Mouse (Mus musculus): Measurements from ENCODE around the gene Cer1.

DNA sequence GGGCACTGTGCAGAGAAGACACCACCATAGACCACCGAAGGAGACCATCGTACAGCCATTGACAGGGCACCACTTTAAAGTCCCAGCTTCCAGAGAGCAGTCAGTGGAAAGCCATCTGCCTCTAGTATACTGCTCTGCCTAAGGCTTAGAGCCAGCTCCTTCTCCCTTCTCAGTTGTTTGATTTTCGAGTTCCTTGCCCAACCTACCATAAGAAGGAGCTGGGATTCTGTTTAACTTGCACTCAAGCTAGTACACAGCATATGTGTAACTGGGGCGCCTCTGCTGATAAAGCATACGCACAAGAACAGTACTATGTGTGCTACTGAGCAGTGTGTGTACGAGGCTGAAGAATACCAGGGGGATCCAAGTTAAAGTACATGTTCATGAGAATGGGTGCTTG is 5.8 kb downstream of the Cer1 start:
- TF ChIP-seq POLR2A (IDR thresholded peaks at IDR 0.05; ENCODE audit: low read depth, low read length), result no peak
- TF ChIP-seq CTCF (IDR thresholded peaks at IDR 0.05; ENCODE audit: extremely low read depth, insufficient read depth, insufficient read length, insufficient replicate concordance), result no peak

All from spleen, adult 2 months (tissue).